Mouse (Mus musculus): ENCODE measurements around the gene Epb41l3.

DNA sequence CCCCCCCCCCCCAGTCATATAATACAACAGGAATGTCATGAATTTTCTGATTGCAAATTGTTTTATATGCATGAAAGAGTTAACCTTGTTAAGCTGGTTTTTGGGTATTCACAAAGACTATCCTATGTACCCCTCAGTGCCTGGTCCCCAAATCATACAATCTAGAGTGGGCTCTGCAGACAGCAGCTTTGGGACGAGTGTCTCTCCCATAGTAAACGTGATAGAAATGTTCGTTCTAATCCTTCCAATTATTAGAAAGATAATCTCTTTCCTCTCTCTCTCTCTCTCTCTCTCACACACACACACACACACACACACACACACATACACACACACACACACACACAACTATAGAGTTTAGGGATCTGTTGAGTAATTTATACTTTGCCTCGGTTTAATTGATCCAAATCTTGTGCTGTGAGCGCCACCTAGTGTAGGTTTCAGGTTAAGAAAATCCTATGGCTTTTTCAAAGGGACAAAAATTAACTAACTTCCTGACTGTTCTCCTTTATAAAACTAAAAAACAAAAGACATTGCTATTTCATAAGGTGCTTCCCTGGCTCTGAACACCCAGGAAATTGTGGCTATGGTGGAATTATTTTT, 30.4 kb downstream of the Epb41l3 start:
- TF ChIP-seq CTCF (IDR thresholded peaks at IDR 0.05; ENCODE audit: extremely low read depth, insufficient read length, insufficient replicate concordance, low read depth, low read length) (no peak), POLR2A (IDR thresholded peaks at IDR 0.05; ENCODE audit: low read depth, low read length) (no peak)
